Comparison of ENCODE assay signal across 28 mouse cellular contexts in the genomic region with DNA sequence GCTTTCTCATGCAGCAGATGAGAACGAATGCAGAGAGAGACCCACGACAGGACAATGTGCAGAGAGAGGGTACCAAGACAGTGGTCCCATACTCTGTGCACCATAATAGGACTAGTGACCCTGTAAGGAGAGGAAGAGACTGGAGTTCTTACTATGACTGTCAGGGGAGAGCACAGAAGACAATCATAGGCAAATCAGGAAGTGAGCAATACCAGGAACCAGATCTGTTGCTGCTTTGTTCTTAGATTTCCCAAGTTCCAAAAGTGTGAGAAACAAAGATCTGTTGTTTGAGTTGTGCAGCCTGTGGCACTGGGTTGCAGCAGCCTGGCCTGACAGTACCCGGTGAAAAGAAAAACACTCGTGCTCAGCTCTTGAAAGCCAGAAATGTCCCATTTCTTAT. TPM values are rescaled to one million over a fixed set of nuclear protein-coding genes. Genes with fewer than 3 reads are reported as not detected.
DNase-seq lines count a peak whose midpoint lies in the region; ATAC-seq and TF ChIP-seq lines count a peak whose summit lies in the region.
"Had no signal": no experiment of that assay in that cellular context is flagged by ENCODE, and none has a peak within 500 bp of the region (broad histone marks: within the 10 kb centered on the region; RNA-seq: fewer than 3 reads in every experiment).

No protein-coding gene starts in this region.

- H3K4me3 ChIP-seq in heart, embryonic 10.5 days, result no peak overlapping the region
- H3K4me3 ChIP-seq in heart, embryonic 11.5 days (ENCODE audit: low read depth, low read length), result no peak overlapping the region
- no peak overlapping the region for H3K4me3 ChIP-seq in midbrain, embryonic 11.5 days (ENCODE audit: low read depth, low read length)
- no peak overlapping the region for H3K4me3 ChIP-seq in stomach, postnatal 0 days (ENCODE audit: low read depth, low read length)
- no peak overlapping the region for H3K4me3 ChIP-seq in hindbrain, embryonic 13.5 days
- H3K4me3 ChIP-seq: embryonic facial prominence, embryonic 13.5 days; erythroblast, embryonic 14.5 days; kidney, embryonic 15.5 days; liver, embryonic 15.5 days; neural tube, embryonic 15.5 days had no signal

- H3K27me3 ChIP-seq in heart, embryonic 10.5 days (ENCODE audit: insufficient read depth, poor library complexity, severe bottlenecking), result no peaks in the 10 kb centered on the region
- H3K27me3 ChIP-seq in heart, embryonic 11.5 days (ENCODE audit: control insufficient read depth, insufficient read depth, low read length), result no peaks in the 10 kb centered on the region
- H3K27me3 ChIP-seq in midbrain, embryonic 11.5 days (ENCODE audit: control insufficient read depth, insufficient read depth, low read length), result no peaks in the 10 kb centered on the region
- no peaks in the 10 kb centered on the region for H3K27me3 ChIP-seq in stomach, postnatal 0 days (ENCODE audit: control insufficient read depth, insufficient read depth, low read length)
- H3K27me3 ChIP-seq in hindbrain, embryonic 13.5 days, result no peaks in the 10 kb centered on the region
- H3K27me3 ChIP-seq: embryonic facial prominence, embryonic 13.5 days; kidney, embryonic 15.5 days; liver, embryonic 15.5 days; neural tube, embryonic 15.5 days had no signal

- no peak overlapping the region for H3K27ac ChIP-seq in heart, embryonic 10.5 days
- H3K27ac ChIP-seq in heart, embryonic 11.5 days (ENCODE audit: low read depth, low read length), result no peak overlapping the region
- no peak overlapping the region for H3K27ac ChIP-seq in midbrain, embryonic 11.5 days (ENCODE audit: low read depth, low read length)
- no peak overlapping the region for H3K27ac ChIP-seq in stomach, postnatal 0 days (replicated peaks)
- no peak overlapping the region for H3K27ac ChIP-seq in hindbrain, embryonic 13.5 days
- H3K27ac ChIP-seq: embryonic facial prominence, embryonic 13.5 days; hindbrain, embryonic 14.5 days; kidney, embryonic 15.5 days; liver, embryonic 15.5 days; neural tube, embryonic 15.5 days had no signal

- WGBS in heart, embryonic 10.5 days, result 74% methylated on average over 4 of the region's 4 CpGs
- 66% methylated on average over 4 of the region's 4 CpGs for WGBS in heart, embryonic 11.5 days (ENCODE audit: insufficient replicate concordance)
- 88% methylated on average over 4 of the region's 4 CpGs for WGBS in midbrain, embryonic 11.5 days
- WGBS in stomach, postnatal 0 days, result 79% methylated on average over 4 of the region's 4 CpGs
- 82% methylated on average over 4 of the region's 4 CpGs for WGBS in hindbrain, embryonic 13.5 days

- H3K36me3 ChIP-seq in heart, embryonic 10.5 days, result no peaks in the 10 kb centered on the region
- no peaks in the 10 kb centered on the region for H3K36me3 ChIP-seq in heart, embryonic 11.5 days (ENCODE audit: control insufficient read depth, insufficient read depth, low read length)
- no peaks in the 10 kb centered on the region for H3K36me3 ChIP-seq in midbrain, embryonic 11.5 days (ENCODE audit: control insufficient read depth, insufficient read depth, low read length)
- H3K36me3 ChIP-seq in stomach, postnatal 0 days (ENCODE audit: control insufficient read depth, insufficient read depth, low read length), result no peaks in the 10 kb centered on the region
- H3K36me3 ChIP-seq in hindbrain, embryonic 13.5 days, result no peaks in the 10 kb centered on the region
- H3K36me3 ChIP-seq: embryonic facial prominence, embryonic 13.5 days; kidney, embryonic 15.5 days; liver, embryonic 15.5 days; neural tube, embryonic 15.5 days had no signal

- no peak for ATAC-seq in heart, embryonic 11.5 days (replicated peaks; ENCODE audit: insufficient number of reproducible peaks, low FRiP score, low TSS enrichment)
- ATAC-seq in common myeloid progenitor, adult 5-6 weeks (replicated peaks; ENCODE audit: low read depth, poor library complexity, severe bottlenecking), result 0 out of 2 replicates have a peak, but pooled peaks have one; percentile 39
- peak; percentile 76 for ATAC-seq in monocyte, adult 5-6 weeks (replicated peaks; ENCODE audit: insufficient number of reproducible peaks, low FRiP score, low TSS enrichment, poor library complexity, severe bottlenecking)
- no peak for ATAC-seq in midbrain, embryonic 11.5 days (ENCODE audit: low FRiP score)
- ATAC-seq in stomach, postnatal 0 days (ENCODE audit: low FRiP score, low TSS enrichment), result no peak
- ATAC-seq in hindbrain, embryonic 13.5 days (ENCODE audit: low FRiP score), result no peak
- ATAC-seq: CD4-positive, CD25-positive, alpha-beta regulatory T cell, adult 4 months had no signal

- no peak overlapping the region for H3K9ac ChIP-seq in heart, embryonic 11.5 days (ENCODE audit: low read depth, low read length)
- H3K9ac ChIP-seq in midbrain, embryonic 11.5 days (ENCODE audit: low read length), result no peak overlapping the region
- no peak overlapping the region for H3K9ac ChIP-seq in stomach, postnatal 0 days (ENCODE audit: low read length)
- no peak overlapping the region for H3K9ac ChIP-seq in hindbrain, embryonic 13.5 days
- H3K9ac ChIP-seq: embryonic facial prominence, embryonic 13.5 days; hindbrain, embryonic 14.5 days; kidney, embryonic 15.5 days; liver, embryonic 15.5 days; neural tube, embryonic 15.5 days had no signal

- H3K4me1 ChIP-seq in heart, embryonic 10.5 days, result peaks cover 10% of the 10 kb centered on the region
- no peaks in the 10 kb centered on the region for H3K4me1 ChIP-seq in heart, embryonic 11.5 days (ENCODE audit: control insufficient read depth, insufficient read depth, low read length)
- H3K4me1 ChIP-seq in midbrain, embryonic 11.5 days (ENCODE audit: control insufficient read depth, insufficient read depth, low read length), result no peaks in the 10 kb centered on the region
- no peaks in the 10 kb centered on the region for H3K4me1 ChIP-seq in stomach, postnatal 0 days (replicated peaks; ENCODE audit: control insufficient read depth, insufficient read depth)
- H3K4me1 ChIP-seq in hindbrain, embryonic 13.5 days (replicated peaks), result no peaks in the 10 kb centered on the region
- H3K4me1 ChIP-seq: liver, embryonic 15.5 days; neural tube, embryonic 15.5 days had no signal

- H3K4me2 ChIP-seq in heart, embryonic 11.5 days, result no peak overlapping the region
- no peak overlapping the region for H3K4me2 ChIP-seq in midbrain, embryonic 11.5 days
- H3K4me2 ChIP-seq in stomach, postnatal 0 days (replicated peaks; ENCODE audit: low read depth), result no peak overlapping the region
- H3K4me2 ChIP-seq in hindbrain, embryonic 13.5 days, result no peak overlapping the region
- H3K4me2 ChIP-seq: embryonic facial prominence, embryonic 13.5 days; hindbrain, embryonic 14.5 days; kidney, embryonic 15.5 days; liver, embryonic 15.5 days; neural tube, embryonic 15.5 days had no signal

- H3K9me3 ChIP-seq in heart, embryonic 10.5 days, result no peaks in the 10 kb centered on the region
- no peaks in the 10 kb centered on the region for H3K9me3 ChIP-seq in heart, embryonic 11.5 days (replicated peaks; ENCODE audit: control insufficient read depth, low read length)
- no peaks in the 10 kb centered on the region for H3K9me3 ChIP-seq in midbrain, embryonic 11.5 days (ENCODE audit: control insufficient read depth, low read length)
- no peaks in the 10 kb centered on the region for H3K9me3 ChIP-seq in stomach, postnatal 0 days (ENCODE audit: control insufficient read depth, low read length)
- H3K9me3 ChIP-seq in hindbrain, embryonic 13.5 days, result no peaks in the 10 kb centered on the region
- H3K9me3 ChIP-seq: embryonic facial prominence, embryonic 13.5 days; kidney, embryonic 15.5 days; liver, embryonic 15.5 days; neural tube, embryonic 15.5 days had no signal

- no peak for TF ChIP-seq EP300 in stomach, postnatal 0 days (optimal IDR thresholded peaks at IDR 0.05)

- peak; percentile 33 for DNase-seq in heart, embryonic 10.5 days (ENCODE audit: low spot score)
- DNase-seq in 416B (ENCODE audit: low read depth), result peak; percentile 36
- no peak for DNase-seq in midbrain, embryonic 11.5 days (ENCODE audit: low spot score, missing footprints)
- DNase-seq in stomach, postnatal 0 days (ENCODE audit: low spot score), result no peak
- DNase-seq: adrenal gland, adult 2 months; adrenal gland, postnatal 36 days; cerebellum, adult 2 months; gastrocnemius, postnatal 10 days; heart, postnatal 4 days; kidney, adult 11 months; kidney, postnatal 25 days; liver; midbrain, embryonic 14.5 days; retina, postnatal 1 day; right cerebral cortex, postnatal 14 days; thymus, adult 2 months; thymus, postnatal 36 days had no signal

- TF ChIP-seq CTCF in stomach, postnatal 0 days (IDR thresholded peaks at IDR 0.05; ENCODE audit: low read depth), result no peak

RNA-seq across cellular contexts. Expression of gene Nedd9, which starts 34.1 kb away (rescaled TPM):
- 14.7 and 15.8 TPM in 2 replicates for polyA plus RNA-seq in heart, embryonic 10.5 days (2016; fragmentation: Nextera tagmentation; extraction: Ambion mirVana)
- polyA plus RNA-seq in heart, embryonic 11.5 days (2014; fragmentation: Nextera tagmentation; extraction: Ambion mirVana), result 19.2 and 22.3 TPM in 2 replicates
- 6.4 and 7.3 TPM in 2 replicates for total RNA-seq in common myeloid progenitor, adult 5-6 weeks (2017)
- total RNA-seq in monocyte, adult 5-6 weeks (2017), result 272 to 357 TPM (median 343 TPM) in 3 replicates
- 18.5 and 18.7 TPM in 2 replicates for polyA plus RNA-seq in midbrain, embryonic 11.5 days (2014; fragmentation: Nextera tagmentation; extraction: Ambion mirVana)
- 17.1 and 20.3 TPM in 2 replicates for polyA plus RNA-seq in stomach, postnatal 0 days (2015; fragmentation: Nextera tagmentation; extraction: Ambion mirVana)
- 11.5 and 13.3 TPM in 2 replicates for polyA plus RNA-seq in hindbrain, embryonic 13.5 days (2015; fragmentation: Nextera tagmentation; extraction: Ambion mirVana)
- polyA plus RNA-seq: erythroblast, embryonic 14.5 days had no signal

Comparison
In these comparisons a context has a peak if more than half of its experiments do, and no peak if none do; other contexts are left out.
1. DNase-seq: peak in heart, embryonic 10.5 days (single experiment) and 416B (single experiment); none in midbrain, embryonic 11.5 days (single experiment) and stomach, postnatal 0 days (single experiment).
2. ATAC-seq: peak in common myeloid progenitor, adult 5-6 weeks (single experiment) and monocyte, adult 5-6 weeks (single experiment); none in heart, embryonic 11.5 days (single experiment), midbrain, embryonic 11.5 days (single experiment), stomach, postnatal 0 days (single experiment) and hindbrain, embryonic 13.5 days (single experiment).